Mouse (Mus musculus): Measurements from ENCODE around the gene Spi1. TPM values are rescaled to one million over a fixed set of nuclear protein-coding genes. Genes with fewer than 3 reads are reported as not detected.
A peak's percentile ranks its signal among the peaks of the same experiment; 100 is the strongest.

The Spi1 gene
- polyA plus RNA-seq, 1 experiment: 17.4 TPM

DNA sequence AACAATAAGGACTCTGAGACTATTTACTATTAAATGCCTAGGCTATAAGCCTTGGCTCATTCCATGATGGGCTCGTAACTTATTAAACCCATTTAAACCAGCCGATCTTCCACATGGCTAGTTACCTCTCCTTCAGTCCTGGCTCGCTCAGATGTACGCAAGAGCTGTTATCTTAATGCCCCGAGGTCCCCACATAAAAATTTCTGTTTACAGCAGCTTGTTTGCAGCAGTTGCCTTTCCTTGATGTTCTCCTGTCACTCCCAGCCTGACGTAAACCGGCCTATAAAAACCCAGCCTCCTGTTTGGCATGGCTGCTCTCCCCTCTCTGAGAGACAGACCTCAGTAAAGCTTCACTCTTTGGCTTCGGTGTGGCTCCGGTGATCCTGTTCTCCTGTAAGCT lies 34.8 kb upstream of the Spi1 start:
- peak; percentile 72 for DNase-seq
- Histone ChIP-seq H3K27ac (ENCODE audit: insufficient read depth, low read depth, low read length) (no peak overlapping the region; the same call in 1 of the 2 replicates), H3K36me3 (ENCODE audit: control insufficient read depth, insufficient read depth, low read length) (no peaks in the 10 kb centered on the region), H3K4me1 (ENCODE audit: control insufficient read depth, insufficient read depth, low read length) (peaks cover 4% of the 10 kb centered on the region; the same call in 1 of the 2 replicates), H3K4me3 (ENCODE audit: insufficient read depth, low read depth, low read length) (no peak overlapping the region), H3K27me3 (replicated peaks; ENCODE audit: control insufficient read depth, insufficient read depth, low read length) (no peaks in the 10 kb centered on the region)
- WGBS: 29% methylated on average over 9 of the region's 9 CpGs
- TF ChIP-seq CTCF (conservative IDR thresholded peaks at IDR 0.05; ENCODE audit: insufficient read depth, insufficient read length, low read depth, low read length): no peak

- DNase-seq: no peak
- TF ChIP-seq CTCF (conservative IDR thresholded peaks at IDR 0.05; ENCODE audit: insufficient read depth, insufficient read length, low read depth, low read length) (no peak), POLR2A (IDR thresholded peaks at IDR 0.05; ENCODE audit: low read depth, low read length) (no peak)
- Histone ChIP-seq H3K36me3 (ENCODE audit: control insufficient read depth, insufficient read depth, low read length) (peaks cover 3% of the 10 kb centered on the region; the same call in 1 of the 2 replicates), H3K4me1 (ENCODE audit: control insufficient read depth, insufficient read depth, low read length) (peaks cover 9% of the 10 kb centered on the region), H3K27ac (ENCODE audit: insufficient read depth, low read depth, low read length) (no peak overlapping the region), H3K4me3 (ENCODE audit: insufficient read depth, low read depth, low read length) (no peak overlapping the region), H3K27me3 (replicated peaks; ENCODE audit: control insufficient read depth, insufficient read depth, low read length) (no peaks in the 10 kb centered on the region)
- WGBS: 52% methylated on average over 3 of the region's 3 CpGs
These were observed 30.3 kb upstream of the Spi1 start for GRCm38 (mm10) chr2:91051917-91052316.

DNA sequence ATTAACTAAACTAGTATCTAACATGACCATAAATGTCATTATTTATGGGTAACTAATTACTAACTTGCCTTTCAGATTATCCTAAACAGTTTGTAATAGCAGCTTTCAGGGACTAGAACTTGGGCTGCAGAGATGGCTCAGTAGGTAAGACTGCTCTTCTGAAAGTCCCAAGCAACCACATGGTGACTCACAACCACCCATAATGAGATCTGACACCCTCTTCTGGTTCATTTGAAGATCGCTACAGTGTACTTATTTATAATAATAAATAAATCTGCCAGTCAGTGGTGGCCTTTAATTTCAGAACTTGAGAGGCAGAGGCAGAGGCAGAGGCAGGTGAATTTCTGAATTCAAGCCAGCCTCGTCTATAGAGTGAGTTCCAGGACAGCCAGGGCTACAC lies 29.4 kb upstream of the Spi1 start:
- no peak for DNase-seq
- WGBS: 33% methylated on average over 2 of the region's 2 CpGs
- H3K4me3 ChIP-seq (ENCODE audit: insufficient read depth, low read depth, low read length): no peak overlapping the region
- TF ChIP-seq POLR2A (IDR thresholded peaks at IDR 0.05; ENCODE audit: low read depth, low read length) (no peak), CTCF (conservative IDR thresholded peaks at IDR 0.05; ENCODE audit: insufficient read depth, insufficient read length, low read depth, low read length) (no peak)
- peaks cover 3% of the 10 kb centered on the region; the same call in 1 of the 2 replicates for H3K36me3 ChIP-seq (ENCODE audit: control insufficient read depth, insufficient read depth, low read length)
- H3K27ac ChIP-seq (ENCODE audit: insufficient read depth, low read depth, low read length): no peak overlapping the region
- H3K4me1 ChIP-seq (ENCODE audit: control insufficient read depth, insufficient read depth, low read length): peaks cover 5% of the 10 kb centered on the region
- no peaks in the 10 kb centered on the region for H3K27me3 ChIP-seq (replicated peaks; ENCODE audit: control insufficient read depth, insufficient read depth, low read length)

DNA sequence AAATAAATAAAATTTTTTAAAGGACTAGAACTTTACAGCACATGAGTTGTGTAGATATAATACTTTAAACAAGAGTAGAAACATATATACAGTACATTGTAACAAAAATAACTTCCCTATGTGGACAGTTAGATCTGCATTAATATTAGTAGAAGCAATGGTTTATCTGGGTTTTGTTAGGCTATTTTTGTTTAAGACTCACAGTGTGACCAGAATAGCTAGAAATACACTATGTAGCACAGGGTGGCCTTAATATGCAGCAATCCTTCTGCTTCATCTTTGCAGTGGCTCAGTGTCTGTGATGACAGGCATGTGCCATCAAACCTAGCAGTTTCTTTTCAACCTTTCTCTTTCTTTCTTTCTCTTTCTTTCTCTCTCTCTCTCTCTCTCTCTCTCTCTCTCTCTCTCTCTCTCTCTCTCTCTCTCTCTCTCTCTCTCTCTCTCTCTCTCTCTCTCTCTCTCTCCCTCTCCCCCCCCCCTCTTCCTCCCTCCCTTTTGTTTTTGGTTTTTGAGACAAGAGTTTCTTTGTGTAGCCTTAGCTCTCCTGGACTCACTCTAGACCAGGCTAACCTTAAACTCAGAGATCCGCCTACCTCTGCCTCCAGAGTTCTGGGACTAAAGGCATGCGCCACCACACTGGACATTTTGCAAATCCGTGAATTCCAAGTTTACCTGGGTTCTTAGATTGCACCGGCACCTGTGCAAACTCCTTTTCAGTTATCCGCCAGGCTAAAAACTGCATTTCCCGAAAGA lies 28.8 kb upstream of the Spi1 start:
- peak overlapping the region; percentile 55 for H3K27ac ChIP-seq (ENCODE audit: insufficient read depth, low read depth, low read length)

DNA sequence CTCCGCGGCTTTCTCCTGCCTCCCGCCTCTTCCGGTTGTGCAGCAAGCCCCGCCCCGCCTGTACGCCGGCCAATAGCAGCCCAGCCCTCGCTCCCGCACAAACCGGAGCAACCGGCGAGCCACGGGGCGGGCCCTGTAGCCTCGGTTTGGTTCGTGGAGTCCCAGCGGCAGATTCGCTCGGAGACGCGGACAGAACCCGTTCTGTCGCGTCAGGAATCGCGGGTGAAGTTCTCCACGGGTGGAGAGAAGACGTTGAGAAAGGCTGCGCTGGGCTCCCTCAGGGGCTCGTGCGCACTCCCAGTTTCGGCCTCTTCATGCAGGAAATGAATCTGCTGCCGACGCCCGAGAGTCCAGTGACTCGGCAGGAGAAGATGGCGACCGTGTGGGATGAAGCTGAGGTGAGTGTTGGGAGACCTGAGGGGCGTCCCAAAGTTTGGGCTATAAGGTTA lies 28.2 kb upstream of the Spi1 start, which contains the start of gene Psmc3:
TSS of gene Psmc3 (plus strand) at position 76 of the 449 bp plus-strand sequence.
- under 1% methylated on average over 40 of the region's 40 CpGs for WGBS
- Histone ChIP-seq H3K4me1 (ENCODE audit: control insufficient read depth, insufficient read depth, low read length) (peaks cover 5% of the 10 kb centered on the region), H3K27me3 (replicated peaks; ENCODE audit: control insufficient read depth, insufficient read depth, low read length) (no peaks in the 10 kb centered on the region), H3K27ac (ENCODE audit: insufficient read depth, low read depth, low read length) (peak within 1 kb of the TSS; percentile 99), H3K36me3 (ENCODE audit: control insufficient read depth, insufficient read depth, low read length) (peaks cover 3% of the 10 kb centered on the region), H3K4me3 (ENCODE audit: insufficient read depth, low read depth, low read length) (peak within 1 kb of the TSS; percentile 87)
- DNase-seq: peak; percentile 98
- TF ChIP-seq POLR2A (IDR thresholded peaks at IDR 0.05; ENCODE audit: low read depth, low read length): peak; percentile 42
- no peak for TF ChIP-seq CTCF (conservative IDR thresholded peaks at IDR 0.05; ENCODE audit: insufficient read depth, insufficient read length, low read depth, low read length)

More for the DNA sequence above, 28.8 kb upstream of the Spi1 start:
- Histone ChIP-seq H3K4me3 (ENCODE audit: insufficient read depth, low read depth, low read length) (peak overlapping the region; percentile 87), H3K4me1 (ENCODE audit: control insufficient read depth, insufficient read depth, low read length) (peaks cover 5% of the 10 kb centered on the region), H3K27me3 (replicated peaks; ENCODE audit: control insufficient read depth, insufficient read depth, low read length) (no peaks in the 10 kb centered on the region), H3K36me3 (ENCODE audit: control insufficient read depth, insufficient read depth, low read length) (peaks cover 3% of the 10 kb centered on the region)
- no peak for TF ChIP-seq POLR2A (IDR thresholded peaks at IDR 0.05; ENCODE audit: low read depth, low read length)
- TF ChIP-seq CTCF (conservative IDR thresholded peaks at IDR 0.05; ENCODE audit: insufficient read depth, insufficient read length, low read depth, low read length): no peak
- DNase-seq: no peak
- WGBS: 0% methylated on average over 6 of the region's 6 CpGs

DNA sequence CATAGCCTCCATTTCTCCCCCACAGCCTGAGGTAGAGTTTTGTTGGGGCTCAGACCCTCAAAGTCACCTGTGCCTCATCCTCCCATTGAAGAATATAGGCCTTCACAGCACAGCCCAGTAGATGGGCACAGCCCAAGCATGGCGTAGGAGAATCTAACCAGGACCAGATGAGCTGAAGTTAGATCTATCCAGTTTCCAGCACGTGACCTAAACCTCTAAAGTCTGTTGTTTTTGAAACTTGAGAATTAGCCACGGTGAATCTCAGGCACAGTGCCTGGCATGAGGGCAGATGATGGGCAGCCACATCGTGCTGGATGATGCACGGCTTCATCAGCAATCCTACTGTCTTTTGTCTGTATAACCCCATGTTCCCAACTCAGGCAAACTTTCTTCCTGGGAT lies 23.8 kb upstream of the Spi1 start:
- peaks cover 3% of the 10 kb centered on the region for H3K36me3 ChIP-seq (ENCODE audit: control insufficient read depth, insufficient read depth, low read length)

DNA sequence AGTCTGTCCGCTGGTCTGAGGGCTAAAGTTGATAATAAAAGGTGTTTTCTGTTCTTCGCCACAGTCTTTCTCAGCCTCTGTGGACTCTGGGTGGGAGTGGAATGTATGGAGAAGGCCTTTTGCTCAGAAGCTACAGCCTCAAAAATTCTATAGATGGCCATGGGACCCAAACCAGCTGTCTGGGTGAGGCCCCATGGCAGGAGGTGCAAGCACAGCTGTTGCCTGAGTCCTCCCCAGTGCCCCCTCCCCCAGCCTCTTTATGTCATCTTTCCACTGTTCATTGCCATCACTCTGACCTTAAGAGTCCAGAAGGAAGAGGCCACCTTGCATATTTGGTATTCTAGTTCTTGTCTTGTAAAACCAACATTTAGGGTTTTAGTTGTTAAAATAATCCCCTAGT lies 22.8 kb upstream of the Spi1 start:
- TF ChIP-seq POLR2A (IDR thresholded peaks at IDR 0.05; ENCODE audit: low read depth, low read length): no peak
- TF ChIP-seq CTCF (conservative IDR thresholded peaks at IDR 0.05; ENCODE audit: insufficient read depth, insufficient read length, low read depth, low read length): no peak
- 98% methylated on average over 2 of the region's 2 CpGs for WGBS
- H3K4me3 ChIP-seq (ENCODE audit: insufficient read depth, low read depth, low read length): no peak overlapping the region
- H3K36me3 ChIP-seq (ENCODE audit: control insufficient read depth, insufficient read depth, low read length): peaks cover 3% of the 10 kb centered on the region
- no peak for DNase-seq
- no peaks in the 10 kb centered on the region for H3K27me3 ChIP-seq (replicated peaks; ENCODE audit: control insufficient read depth, insufficient read depth, low read length)
- no peak overlapping the region for H3K27ac ChIP-seq (ENCODE audit: insufficient read depth, low read depth, low read length)
- peaks cover 5% of the 10 kb centered on the region for H3K4me1 ChIP-seq (ENCODE audit: control insufficient read depth, insufficient read depth, low read length)

More for the DNA sequence above, 23.8 kb upstream of the Spi1 start:
- TF ChIP-seq POLR2A (IDR thresholded peaks at IDR 0.05; ENCODE audit: low read depth, low read length) (no peak), CTCF (conservative IDR thresholded peaks at IDR 0.05; ENCODE audit: insufficient read depth, insufficient read length, low read depth, low read length) (no peak)
- no peak for DNase-seq
- no peaks in the 10 kb centered on the region for H3K27me3 ChIP-seq (replicated peaks; ENCODE audit: control insufficient read depth, insufficient read depth, low read length)
- H3K4me3 ChIP-seq (ENCODE audit: insufficient read depth, low read depth, low read length): no peak overlapping the region
- peaks cover 5% of the 10 kb centered on the region for H3K4me1 ChIP-seq (ENCODE audit: control insufficient read depth, insufficient read depth, low read length)
- no peak overlapping the region for H3K27ac ChIP-seq (ENCODE audit: insufficient read depth, low read depth, low read length)
- 53% methylated on average over 5 of the region's 5 CpGs for WGBS
